8 mouse cellular contexts compared by ENCODE assay signal in the genomic region with DNA sequence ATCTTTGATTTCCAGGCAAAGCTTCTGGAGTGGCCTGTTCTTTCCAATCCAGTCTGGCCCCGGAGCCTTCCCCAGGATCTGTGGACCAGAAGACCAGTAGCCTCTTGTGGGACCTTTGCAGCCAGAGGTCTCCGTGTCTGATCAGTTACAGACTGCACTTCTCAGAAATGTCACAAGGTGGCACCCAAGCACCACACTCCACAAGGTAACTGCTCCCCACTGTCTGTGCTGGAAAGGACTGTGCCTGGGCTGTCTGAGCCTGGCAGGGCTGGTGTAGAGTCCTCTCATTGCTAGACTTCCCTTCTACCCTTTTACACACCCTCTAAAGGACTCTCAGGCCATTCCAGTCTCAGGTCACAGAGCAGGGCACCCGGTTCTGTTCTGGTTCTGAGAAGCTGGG. TPM values are rescaled to one million over a fixed set of nuclear protein-coding genes. Genes with fewer than 3 reads are reported as not detected.
DNase-seq lines count a peak whose midpoint lies in the region; ATAC-seq and TF ChIP-seq lines count a peak whose summit lies in the region.

No protein-coding gene starts in this region.

- H3K79me2 ChIP-seq in heart, adult 2 months (replicated peaks; ENCODE audit: control insufficient read depth, insufficient read depth, low read length) = no peaks in the 10 kb centered on the region

- H3K27me3 ChIP-seq in embryonic facial prominence, embryonic 10.5 days (replicated peaks; ENCODE audit: low read depth, poor library complexity, severe bottlenecking) = peaks cover 10% of the 10 kb centered on the region
- no peaks in the 10 kb centered on the region for H3K27me3 ChIP-seq in heart, adult 2 months (ENCODE audit: control insufficient read depth, insufficient read depth, low read length)
- H3K27me3 ChIP-seq in kidney, embryonic 14.5 days (ENCODE audit: control insufficient read depth, insufficient read depth, low read length) = no peaks in the 10 kb centered on the region
- H3K27me3 ChIP-seq in limb, embryonic 13.5 days = peaks cover 3% of the 10 kb centered on the region

- no peaks in the 10 kb centered on the region for H3K9me3 ChIP-seq in embryonic facial prominence, embryonic 10.5 days
- no peaks in the 10 kb centered on the region for H3K9me3 ChIP-seq in kidney, embryonic 14.5 days (ENCODE audit: control insufficient read depth, low read length)
- no peaks in the 10 kb centered on the region for H3K9me3 ChIP-seq in limb, embryonic 13.5 days

- DNase-seq in 3T3-L1 (ENCODE audit: low read depth, low spot score) = peak; percentile 82
- DNase-seq in adrenal gland, postnatal 10 days = peak; percentile 84
- peak; percentile 77 for DNase-seq in embryonic facial prominence, embryonic 10.5 days (ENCODE audit: low spot score)
- DNase-seq in heart, adult 2 months = peak; percentile 59 to 73
- peak; percentile 38 to 51 for DNase-seq in spleen, postnatal 36 days (ENCODE audit: low spot score in 2 of 2)

- peak; percentile 80; the same call in 1 of the 2 replicates for ATAC-seq in kidney, embryonic 14.5 days (ENCODE audit: low FRiP score, low TSS enrichment)
- ATAC-seq in limb, embryonic 13.5 days (ENCODE audit: low FRiP score, low read depth) = peak; percentile 64
- ATAC-seq in monocyte, adult 5-6 weeks (replicated peaks; ENCODE audit: insufficient number of reproducible peaks, low FRiP score, low TSS enrichment, poor library complexity, severe bottlenecking) = 0 out of 2 replicates have a peak, but pooled peaks have one; percentile 49

- H3K4me1 ChIP-seq in embryonic facial prominence, embryonic 10.5 days = no peaks in the 10 kb centered on the region
- no peaks in the 10 kb centered on the region for H3K4me1 ChIP-seq in heart, adult 2 months (ENCODE audit: control insufficient read depth, insufficient read depth, low read length)
- H3K4me1 ChIP-seq in kidney, embryonic 14.5 days (ENCODE audit: control insufficient read depth, insufficient read depth, low read length) = no peaks in the 10 kb centered on the region
- H3K4me1 ChIP-seq in limb, embryonic 13.5 days = no peaks in the 10 kb centered on the region

- TF ChIP-seq CTCF in heart, adult 2 months (IDR thresholded peaks at IDR 0.05) = peak; percentile 93

- H3K27ac ChIP-seq in embryonic facial prominence, embryonic 10.5 days (replicated peaks) = no peak overlapping the region
- H3K27ac ChIP-seq in heart, adult 2 months = no peak overlapping the region
- H3K27ac ChIP-seq in kidney, embryonic 14.5 days (ENCODE audit: low read depth, low read length) = no peak overlapping the region
- H3K27ac ChIP-seq in limb, embryonic 13.5 days = no peak overlapping the region

- no peak overlapping the region for H3K4me2 ChIP-seq in kidney, embryonic 14.5 days (replicated peaks; ENCODE audit: low read depth, low read length)
- no peak overlapping the region for H3K4me2 ChIP-seq in limb, embryonic 13.5 days (replicated peaks)

- 43% methylated on average over 3 of the region's 3 CpGs for WGBS in embryonic facial prominence, embryonic 10.5 days
- WGBS in heart, adult 2 months = 35% methylated on average over 3 of the region's 3 CpGs
- 48% methylated on average over 3 of the region's 3 CpGs for WGBS in kidney, embryonic 14.5 days
- WGBS in limb, embryonic 13.5 days = 38% methylated on average over 3 of the region's 3 CpGs

- intact Hi-C loops in heart, adult 2 months (cut with DNase I) = loop anchor here (10.0 kb wide), 1 partner anchor 1298 kb away; no protein-coding TSS in a partner anchor

- TF ChIP-seq POLR2A in heart, adult 2 months (IDR thresholded peaks at IDR 0.05; ENCODE audit: insufficient read depth, low read depth, low read length) = no peak

- H3K9ac ChIP-seq in heart, adult 2 months (ENCODE audit: low read depth, low read length) = no peak overlapping the region
- no peak overlapping the region for H3K9ac ChIP-seq in kidney, embryonic 14.5 days (ENCODE audit: low read depth, low read length)
- H3K9ac ChIP-seq in limb, embryonic 13.5 days = no peak overlapping the region

- H3K36me3 ChIP-seq in embryonic facial prominence, embryonic 10.5 days (replicated peaks) = no peaks in the 10 kb centered on the region
- no peaks in the 10 kb centered on the region for H3K36me3 ChIP-seq in heart, adult 2 months (ENCODE audit: control insufficient read depth, insufficient read depth, low read length)
- no peaks in the 10 kb centered on the region for H3K36me3 ChIP-seq in kidney, embryonic 14.5 days (ENCODE audit: control insufficient read depth, insufficient read depth, low read length)
- no peaks in the 10 kb centered on the region for H3K36me3 ChIP-seq in limb, embryonic 13.5 days

- H3K4me3 ChIP-seq in embryonic facial prominence, embryonic 10.5 days = no peak overlapping the region
- no peak overlapping the region for H3K4me3 ChIP-seq in heart, adult 2 months
- H3K4me3 ChIP-seq in kidney, embryonic 14.5 days (ENCODE audit: low read length) = no peak overlapping the region
- H3K4me3 ChIP-seq in limb, embryonic 13.5 days = no peak overlapping the region

- TF ChIP-seq EP300 in heart, adult 2 months (IDR thresholded peaks at IDR 0.05; ENCODE audit: insufficient read depth, low read depth, low read length) = 0 out of 2 replicates have a peak, but pooled peaks have one; percentile 57

RNA-seq across cellular contexts. Expression of a gene that starts 7.5 kb away (rescaled TPM):
- total RNA-seq in adrenal gland, postnatal 10 days (2021) = not detected
- polyA plus RNA-seq in embryonic facial prominence, embryonic 10.5 days (2016; fragmentation: Nextera tagmentation; extraction: Ambion mirVana) = 0.05 and 0.24 TPM in 2 replicates
- not detected for total RNA-seq in heart, adult 2 months (2021)
- polyA plus RNA-seq in heart, adult 2 months (2012; rRNA removed) = not detected in 2 replicates
- polyA plus RNA-seq in kidney, embryonic 14.5 days (2014; fragmentation: Nextera tagmentation; extraction: Ambion mirVana) = not detected in 2 replicates
- not detected in 2 replicates for polyA plus RNA-seq in limb, embryonic 13.5 days (2015; fragmentation: Nextera tagmentation; extraction: Ambion mirVana)
- total RNA-seq in monocyte, adult 5-6 weeks (2017) = not detected in 3 replicates

RNA-seq across cellular contexts. Expression of a gene that starts 18.7 kb away (rescaled TPM):
- total RNA-seq in adrenal gland, postnatal 10 days (2021) = not detected
- polyA plus RNA-seq in embryonic facial prominence, embryonic 10.5 days (2016; fragmentation: Nextera tagmentation; extraction: Ambion mirVana) = 0.10 and 0.13 TPM in 2 replicates
- total RNA-seq in heart, adult 2 months (2021) = not detected
- polyA plus RNA-seq in heart, adult 2 months (2012; rRNA removed) = not detected in 2 replicates
- 0.10 TPM in 1 of 2 replicates, not detected in the other for polyA plus RNA-seq in kidney, embryonic 14.5 days (2014; fragmentation: Nextera tagmentation; extraction: Ambion mirVana)
- polyA plus RNA-seq in limb, embryonic 13.5 days (2015; fragmentation: Nextera tagmentation; extraction: Ambion mirVana) = 0.11 and 0.13 TPM in 2 replicates
- total RNA-seq in monocyte, adult 5-6 weeks (2017) = not detected in 3 replicates

RNA-seq across cellular contexts. Expression of a gene that starts 25.4 kb away (rescaled TPM):
- total RNA-seq in adrenal gland, postnatal 10 days (2021) = not detected
- 0.55 and 0.58 TPM in 2 replicates for polyA plus RNA-seq in embryonic facial prominence, embryonic 10.5 days (2016; fragmentation: Nextera tagmentation; extraction: Ambion mirVana)
- not detected for total RNA-seq in heart, adult 2 months (2021)
- polyA plus RNA-seq in heart, adult 2 months (2012; rRNA removed) = not detected in 2 replicates
- polyA plus RNA-seq in kidney, embryonic 14.5 days (2014; fragmentation: Nextera tagmentation; extraction: Ambion mirVana) = 0.63 and 0.80 TPM in 2 replicates
- 0.45 TPM in 1 of 2 replicates, not detected in the other for polyA plus RNA-seq in limb, embryonic 13.5 days (2015; fragmentation: Nextera tagmentation; extraction: Ambion mirVana)
- not detected in 3 replicates for total RNA-seq in monocyte, adult 5-6 weeks (2017)

RNA-seq across cellular contexts. Expression of a gene that starts 27.7 kb away (rescaled TPM):
- total RNA-seq in adrenal gland, postnatal 10 days (2021) = not detected
- polyA plus RNA-seq in embryonic facial prominence, embryonic 10.5 days (2016; fragmentation: Nextera tagmentation; extraction: Ambion mirVana) = not detected in 2 replicates
- total RNA-seq in heart, adult 2 months (2021) = not detected
- polyA plus RNA-seq in heart, adult 2 months (2012; rRNA removed) = not detected in 2 replicates
- not detected in 2 replicates for polyA plus RNA-seq in kidney, embryonic 14.5 days (2014; fragmentation: Nextera tagmentation; extraction: Ambion mirVana)
- polyA plus RNA-seq in limb, embryonic 13.5 days (2015; fragmentation: Nextera tagmentation; extraction: Ambion mirVana) = not detected in 2 replicates
- total RNA-seq in monocyte, adult 5-6 weeks (2017) = not detected in 3 replicates

RNA-seq across cellular contexts. Expression of a gene that starts 33.8 kb away (rescaled TPM):
- not detected for total RNA-seq in adrenal gland, postnatal 10 days (2021)
- polyA plus RNA-seq in embryonic facial prominence, embryonic 10.5 days (2016; fragmentation: Nextera tagmentation; extraction: Ambion mirVana) = not detected in 2 replicates
- not detected for total RNA-seq in heart, adult 2 months (2021)
- not detected in 2 replicates for polyA plus RNA-seq in heart, adult 2 months (2012; rRNA removed)
- polyA plus RNA-seq in kidney, embryonic 14.5 days (2014; fragmentation: Nextera tagmentation; extraction: Ambion mirVana) = not detected in 2 replicates
- not detected in 2 replicates for polyA plus RNA-seq in limb, embryonic 13.5 days (2015; fragmentation: Nextera tagmentation; extraction: Ambion mirVana)
- total RNA-seq in monocyte, adult 5-6 weeks (2017) = not detected in 3 replicates
